Mouse (Mus musculus) ES-E14 (cell line): ENCODE results near the gene Cenpa. TPM values are rescaled to one million over a fixed set of nuclear protein-coding genes. Genes with fewer than 3 reads are reported as not detected.

Experiments
- DNase-seq: peaks from one replicate; pipeline ENCODE4 v3.0.0-alpha.2; 2013; ENCODE audit warnings: low read depth, low spot score
- H3K27ac ChIP-seq: 2 replicates; pipeline ENCODE4 v1.5.1; 2012; ENCODE audit warnings: low read depth, mild to moderate bottlenecking, low read length, moderate library complexity, mixed read lengths; ENCODE audit not compliant: poor library complexity, insufficient read depth, severe bottlenecking
- H3K36me3 ChIP-seq: 2 replicates; pipeline ENCODE4 v1.6.1; 2012; ENCODE audit warnings: mild to moderate bottlenecking, low read length, moderate library complexity, mixed read lengths; ENCODE audit not compliant: control insufficient read depth, poor library complexity, insufficient read depth, severe bottlenecking
- H3K4me1 ChIP-seq, 2 experiments: fragments of 150-350 bp in 1 of 2; sonication (generic) in 1 of 2; 2 replicates each; pipeline ENCODE4 v1.6.1; 2012; ENCODE audit warnings: low read length in 2 of 2, mild to moderate bottlenecking in 1 of 2, mixed read lengths in 1 of 2; ENCODE audit not compliant: control insufficient read depth in 2 of 2, insufficient read depth in 2 of 2, poor library complexity in 1 of 2
- H3K4me3 ChIP-seq, 2 experiments: fragments of 150-350 bp in 1 of 2; sonication (generic) in 1 of 2; 2 replicates each; pipeline ENCODE4 v1.5.1; 2012; ENCODE audit warnings: low read length in 2 of 2, low read depth in 1 of 2, mild to moderate bottlenecking in 1 of 2, mixed read lengths in 1 of 2; ENCODE audit not compliant: insufficient read depth in 1 of 2, poor library complexity in 1 of 2, severe bottlenecking in 1 of 2
- H3K9ac ChIP-seq: 2 replicates; pipeline ENCODE4 v1.6.1; 2012; ENCODE audit warnings: low read depth, mild to moderate bottlenecking, low read length, mixed read lengths; ENCODE audit not compliant: poor library complexity, insufficient read depth, severe bottlenecking
- H3K9me3 ChIP-seq: fragments of 150-350 bp; sonication (generic); 2 replicates; pipeline ENCODE4 v1.6.1; 2012; ENCODE audit warnings: low read depth, mild to moderate bottlenecking, low read length; ENCODE audit not compliant: control insufficient read depth, insufficient read depth
- CHD2 ChIP-seq: IDR thresholded peaks from 2 replicates; pipeline ENCODE4 v1.6.1; 2014; ENCODE audit warnings: mild to moderate bottlenecking, low read depth, low read length, inconsistent platforms
- HCFC1 ChIP-seq: IDR thresholded peaks from 2 replicates; pipeline ENCODE4 v1.6.1; 2012; ENCODE audit warnings: low read length, inconsistent platforms, borderline replicate concordance; ENCODE audit not compliant: insufficient read depth
- MAFK ChIP-seq: IDR thresholded peaks from 2 replicates; pipeline ENCODE4 v1.6.1; 2014; ENCODE audit warnings: mild to moderate bottlenecking, low read depth, low read length, inconsistent platforms; ENCODE audit not compliant: insufficient read depth
- ZC3H11A ChIP-seq: IDR thresholded peaks from 2 replicates; pipeline ENCODE4 v1.6.1; 2012; ENCODE audit warnings: low read depth, mild to moderate bottlenecking, inconsistent platforms, low read length, borderline replicate concordance
- ZNF384 ChIP-seq: IDR thresholded peaks from 2 replicates; pipeline ENCODE4 v1.6.1; 2012; ENCODE audit warnings: low read depth, low read length, inconsistent platforms
- in situ Hi-C, 2 experiments: fragments of 600-800 bp; cut with MboI; formaldehyde crosslinking; loops; one replicate each; pipeline ENCODE4 v1.15.1; 2025; ENCODE audit warnings: low sequenced_read_pairs in 2 of 2, inconsistent platforms in 1 of 2; ENCODE audit not compliant: unreplicated experiment in 2 of 2
- total RNA-seq: library from RNA; depleted of rRNA; stranded (reverse); fragments of 300-350 nt; gene quantifications from 2 replicates; pipeline ENCODE4 v1.2.3, GENCODE M21; 2012; rRNA removed

The Cenpa gene
- total RNA-seq: 102 and 146 TPM in 2 replicates

DNA sequence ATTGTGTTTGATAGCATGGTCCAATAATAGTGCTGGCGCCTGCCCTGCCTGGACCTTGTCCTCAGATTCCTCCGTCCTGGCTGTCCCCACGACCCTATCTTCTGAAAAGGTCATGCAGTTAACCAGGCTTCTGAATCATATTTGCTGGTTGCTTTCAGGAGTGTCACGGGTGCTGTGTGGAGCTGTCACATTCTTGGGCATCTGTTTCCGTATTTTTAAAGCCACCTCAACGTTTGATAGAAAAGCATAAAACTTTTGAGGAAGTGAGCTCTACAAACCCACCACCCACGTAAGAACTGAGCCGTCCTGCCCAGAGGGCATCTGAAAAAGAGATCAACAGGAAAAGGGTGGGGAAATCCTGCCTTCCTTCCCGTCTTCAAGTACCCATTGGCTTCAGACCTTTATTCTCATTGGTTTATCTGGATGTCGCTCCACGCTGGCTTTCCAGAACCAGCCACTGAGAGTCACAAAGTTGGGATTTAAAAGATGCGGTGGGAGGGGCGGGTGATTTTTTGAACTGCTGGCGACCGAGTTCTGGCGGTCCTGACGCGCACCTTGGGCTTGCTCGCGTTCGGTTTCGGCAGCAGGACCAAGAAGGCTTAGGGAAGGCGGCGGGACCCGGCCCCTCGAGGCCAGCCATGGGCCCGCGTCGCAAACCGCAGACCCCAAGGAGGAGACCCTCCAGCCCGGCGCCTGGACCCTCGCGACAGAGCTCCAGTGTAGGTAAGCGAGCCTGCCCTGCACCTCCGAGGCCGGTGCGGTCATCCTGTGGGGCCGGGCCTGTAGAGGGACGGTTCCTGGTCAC, at the start of gene Cenpa:
Gene Cenpa, plus strand, starts transcription at position 387 of the 805 bp plus-strand sequence.
- H3K4me3 ChIP-seq: peak within 1 kb of the TSS; percentile 99
- H3K36me3 ChIP-seq: peaks cover 19% of the 10 kb centered on the region
- DNase-seq: peak; percentile 93
- in situ Hi-C loops: no loop called here
- no peaks in the 10 kb centered on the region for H3K9me3 ChIP-seq
- peaks cover 0 to 9% of the 10 kb centered on the region in 2 experiments; a peak in 2 of 4 replicates for H3K4me1 ChIP-seq
- TF ChIP-seq CHD2 (peak; percentile 89), HCFC1 (no peak)
- peak within 1 kb of the TSS; percentile 82 for H3K27ac ChIP-seq
- peak within 1 kb of the TSS; percentile 99 for H3K9ac ChIP-seq

DNA sequence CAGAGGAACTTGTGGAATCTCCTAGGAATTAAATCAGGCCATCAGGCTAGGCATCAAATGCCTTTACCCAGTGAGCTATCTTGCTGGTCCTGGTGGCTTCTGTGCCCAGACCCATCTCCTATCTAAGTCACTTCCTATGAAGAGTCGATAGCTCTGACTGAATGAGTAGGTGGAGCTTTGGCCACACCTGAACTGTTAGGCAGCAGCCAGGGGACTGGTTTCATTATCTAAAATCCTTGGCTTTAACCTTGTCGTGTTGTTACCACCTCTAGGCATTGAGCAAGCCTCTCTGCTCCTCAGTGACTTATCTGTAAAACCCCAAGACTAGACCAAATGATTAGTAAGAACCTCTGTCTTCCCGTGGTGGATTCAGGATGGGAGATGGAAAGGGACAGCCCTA, 49.2 kb upstream of the Cenpa start:
- H3K27ac ChIP-seq: no peak overlapping the region
- in situ Hi-C loops: no loop called here
- H3K4me1 ChIP-seq: peaks cover 11 to 34% of the 10 kb centered on the region in 2 experiments
- TF ChIP-seq ZC3H11A: no peak
- TF ChIP-seq ZNF384: no peak
- TF ChIP-seq HCFC1: no peak
- TF ChIP-seq MAFK: no peak
- no peak for TF ChIP-seq CHD2
- H3K9me3 ChIP-seq: no peaks in the 10 kb centered on the region
- DNase-seq: no peak
- no peaks in the 10 kb centered on the region for H3K36me3 ChIP-seq
- no peak overlapping the region for H3K4me3 ChIP-seq
- no peak overlapping the region for H3K9ac ChIP-seq

DNA sequence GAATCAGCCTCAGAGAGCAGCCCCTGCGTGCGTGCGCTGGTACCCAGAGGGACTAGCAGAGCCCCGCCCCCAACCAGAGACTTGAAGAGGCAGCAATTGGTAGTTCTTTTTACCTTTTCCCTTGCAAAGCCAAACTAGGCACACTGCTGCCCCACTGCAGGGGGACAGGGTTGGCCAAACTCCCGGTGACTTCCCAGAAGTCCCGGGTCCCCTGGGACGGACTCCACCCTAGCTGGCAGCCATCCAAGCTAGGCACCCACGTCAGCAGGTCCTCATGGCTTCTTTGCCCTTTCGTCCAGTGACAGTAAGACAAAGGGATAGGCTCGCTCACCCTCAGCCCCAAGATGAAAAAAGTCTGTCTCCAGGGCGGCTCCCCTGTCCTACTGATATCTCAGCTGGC, 48.7 kb upstream of the Cenpa start:
- TF ChIP-seq HCFC1: no peak
- no peak for TF ChIP-seq CHD2
- TF ChIP-seq MAFK: no peak
- no peak for TF ChIP-seq ZC3H11A
- TF ChIP-seq ZNF384: no peak
- Histone ChIP-seq H3K4me3 (no peak overlapping the region), H3K4me1 (peaks cover 8 to 37% of the 10 kb centered on the region in 2 experiments; a peak in 3 of 4 replicates), H3K36me3 (no peaks in the 10 kb centered on the region), H3K9me3 (no peaks in the 10 kb centered on the region), H3K27ac (no peak overlapping the region), H3K9ac (no peak overlapping the region)
- in situ Hi-C loops: no loop called here
- DNase-seq: no peak

DNA sequence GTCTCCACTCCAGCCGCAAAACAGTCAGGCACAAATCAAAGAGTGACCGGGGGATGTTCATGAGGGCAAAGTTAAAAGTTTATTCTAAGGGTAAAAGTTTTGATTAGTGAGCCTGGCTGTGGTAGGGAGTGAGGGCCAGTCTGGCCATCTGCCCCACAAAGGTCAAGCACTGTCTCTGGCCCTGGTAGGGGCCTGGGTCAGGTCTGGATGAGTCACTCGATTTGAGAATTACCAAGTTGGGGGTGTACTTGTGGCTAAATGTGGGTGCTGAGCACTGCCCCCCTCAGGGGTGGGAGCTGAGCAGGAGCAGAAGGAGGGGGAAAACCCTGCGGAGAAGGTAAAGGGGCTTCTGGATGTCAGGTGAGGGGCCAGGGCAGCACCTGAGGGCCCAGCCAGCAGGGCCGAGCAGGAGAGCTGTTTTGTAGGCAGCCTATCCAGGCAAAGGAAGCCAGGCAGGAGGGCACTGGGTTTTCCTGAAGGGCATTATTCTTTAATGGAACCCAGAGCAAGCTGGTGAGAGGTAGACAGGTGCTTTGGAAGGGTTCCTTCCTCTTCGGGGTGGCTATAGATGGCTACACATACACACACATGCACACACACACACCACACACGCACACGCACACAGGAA, 48.1 kb upstream of the Cenpa start:
- Histone ChIP-seq H3K36me3 (no peaks in the 10 kb centered on the region), H3K4me1 (peaks cover 8 to 37% of the 10 kb centered on the region in 2 experiments; a peak in 3 of 4 replicates), H3K9me3 (no peaks in the 10 kb centered on the region), H3K4me3 (no peak overlapping the region), H3K27ac (no peak overlapping the region), H3K9ac (no peak overlapping the region)
- TF ChIP-seq MAFK (no peak), ZNF384 (no peak), CHD2 (no peak), HCFC1 (no peak), ZC3H11A (no peak)
- DNase-seq: no peak
- in situ Hi-C loops: no loop called here
